Mouse (Mus musculus) skeletal muscle tissue, postnatal 0 days (tissue): Measurements from ENCODE around the gene Gm20671. TPM values are rescaled to one million over a fixed set of nuclear protein-coding genes. Genes with fewer than 3 reads are reported as not detected.

Source experiments
- polyA plus RNA-seq: library from polyadenylated mRNA; unstranded; fragments of >200 nt; fragmentation: Nextera tagmentation; extraction: Ambion mirVana; gene quantifications from 2 replicates; pipeline ENCODE4 v1.2.1, GENCODE M21; 2015

The Gm20671 gene
- not detected in 2 replicates for polyA plus RNA-seq

GRCm38 (mm10) chr5:32827009-32827408 is at the start of gene Gm20671:
Gene Gm20671, minus strand, starts transcription at chr5:32827109.

GRCm38 (mm10) chr5:32863253-32864228 is 36.6 kb upstream of the Gm20671 start, which contains the start of gene Depdc5:
Gene Depdc5, plus strand, starts transcription at chr5:32863701.

GRCm38 (mm10) chr5:32853731-32854507 is 27.0 kb upstream of the Gm20671 start, which contains the start of gene Prr14l:
Gene Prr14l, minus strand, starts transcription at chr5:32854256.

GRCm38 (mm10) chr5:32785313-32785915 is 41.5 kb downstream of the Gm20671 start, which contains the start of gene Pisd:
Gene Pisd, minus strand, starts transcription at chr5:32785646.

Other genes starting within 250 kb of the Gm20671 start
- gene Yes1, start 215.9 kb downstream of the Gm20671 start, polyA plus RNA-seq = 18.8 and 19.5 TPM in 2 replicates
- gene Pisd, start 41.5 kb downstream of the Gm20671 start, polyA plus RNA-seq = 36.4 and 39.5 TPM in 2 replicates
- gene Prr14l, start 27.1 kb upstream of the Gm20671 start, polyA plus RNA-seq = 4.6 and 5.5 TPM in 2 replicates
- gene Depdc5, start 36.6 kb upstream of the Gm20671 start, polyA plus RNA-seq = 4.0 and 5.0 TPM in 2 replicates
- 149 and 179 TPM in 2 replicates for gene Ywhah, start 191.7 kb upstream of the Gm20671 start, polyA plus RNA-seq